Mouse (Mus musculus) cortical plate, adult 2 months (tissue): ENCODE measurements around the gene Hist1h1b. TPM values are rescaled to one million over a fixed set of nuclear protein-coding genes. Genes with fewer than 3 reads are reported as not detected.
A peak's percentile ranks its signal among the peaks of the same experiment; 100 is the strongest.
"Not testable (repeated sequence)": the region's sequence is repeated elsewhere in the genome, so short reads cannot be mapped to it uniquely, and the experiment has no call there.

Experiments
- H3K27ac ChIP-seq: fragments of 200-500 bp; 2 replicates; pipeline ENCODE4 v1.5.1; 2012; ENCODE audit warnings: low read length, control low read depth, inconsistent platforms; ENCODE audit not compliant: insufficient read depth
- H3K4me1 ChIP-seq: fragments of 200-500 bp; 2 replicates; pipeline ENCODE4 v1.6.1; 2011; ENCODE audit warnings: low read length; ENCODE audit not compliant: control insufficient read depth, insufficient read depth
- H3K4me3 ChIP-seq: fragments of 200-500 bp; 2 replicates; pipeline ENCODE4 v1.5.1; 2011; ENCODE audit warnings: mild to moderate bottlenecking, low read length, control low read depth; ENCODE audit not compliant: insufficient read depth
- CTCF ChIP-seq: fragments of 200-500 bp; IDR thresholded peaks from 2 replicates; pipeline ENCODE4 v1.5.1; 2011; ENCODE audit warnings: mild to moderate bottlenecking, control low read depth, low read length; ENCODE audit not compliant: insufficient read depth; ENCODE audit errors: extremely low read depth
- POLR2A ChIP-seq: fragments of 200-500 bp; IDR thresholded peaks from 2 replicates; pipeline ENCODE4 v1.6.1; 2011; ENCODE audit warnings: mild to moderate bottlenecking, low read length, control low read depth; ENCODE audit not compliant: insufficient read depth; ENCODE audit errors: extremely low read depth
- polyA plus RNA-seq: library from polyadenylated mRNA; depleted of rRNA; stranded (reverse); fragments of >200 nt; gene quantifications from 2 replicates; pipeline ENCODE4 v1.2.3, GENCODE M21; 2012

The Hist1h1b gene
- polyA plus RNA-seq, 1 experiment: 0.21 TPM

DNA sequence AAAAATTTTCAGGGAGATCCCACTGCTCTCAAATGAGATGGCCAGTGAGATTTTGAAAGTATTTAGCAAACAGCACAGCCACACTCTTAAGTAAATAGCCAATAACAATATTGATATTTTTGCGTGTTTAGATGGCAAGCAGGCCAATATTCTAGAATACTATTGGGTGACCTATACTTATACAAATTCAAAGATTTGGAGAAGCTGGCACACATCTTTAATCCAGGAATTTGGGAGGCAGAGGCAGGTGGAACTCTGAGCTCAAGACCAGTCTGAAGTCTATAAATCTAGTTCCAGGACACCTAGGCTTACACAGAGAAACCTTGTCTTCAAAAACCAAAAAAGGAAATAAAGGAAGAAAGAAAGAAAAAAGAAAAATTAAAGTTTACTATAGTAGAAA, 1.2 kb upstream of the Hist1h1b start:
- H3K4me3 ChIP-seq: no peak overlapping the region
- H3K27ac ChIP-seq: no peak overlapping the region
- TF ChIP-seq CTCF (no peak), POLR2A (no peak)
- H3K4me1 ChIP-seq: no peaks in the 10 kb centered on the region; the same call in 1 of the 2 replicates

DNA sequence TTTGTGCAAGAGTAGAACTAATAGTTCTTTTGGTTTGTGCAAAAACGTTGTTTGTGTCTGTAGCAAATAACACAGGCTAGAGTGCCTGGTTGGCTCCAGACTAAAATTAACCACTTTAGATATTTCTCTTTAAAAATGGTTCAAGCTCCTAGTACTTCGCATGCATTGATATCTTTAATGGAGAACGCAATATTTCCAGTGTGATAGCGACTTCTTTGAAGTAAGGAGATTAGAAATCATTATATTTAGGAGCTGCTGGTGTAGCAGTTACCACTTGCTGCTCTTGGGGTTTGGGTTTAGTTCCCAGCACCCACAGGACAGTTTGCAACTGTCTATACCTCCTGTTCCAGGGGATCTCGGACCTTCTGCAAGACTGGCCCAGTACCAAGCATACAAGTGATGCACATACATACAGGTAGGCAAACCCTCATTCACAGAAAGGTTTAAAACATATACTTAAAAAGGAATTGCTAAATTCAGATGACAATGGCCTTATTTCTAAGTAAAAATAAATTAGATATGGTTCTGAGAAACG, 663 bp upstream of the Hist1h1b start:
- TF ChIP-seq POLR2A: no peak
- TF ChIP-seq CTCF: no peak
- Histone ChIP-seq H3K4me1 (no peaks in the 10 kb centered on the region; the same call in 1 of the 2 replicates), H3K27ac (no peak overlapping the region), H3K4me3 (no peak overlapping the region; the same call in 1 of the 2 replicates)

GRCm38 (mm10) chr13:21778814-21779766, 1.3 kb downstream of the Hist1h1b start:
- H3K27ac ChIP-seq: no peak overlapping the region
- TF ChIP-seq CTCF (no peak), POLR2A (no peak)
- no peaks in the 10 kb centered on the region; the same call in 1 of the 2 replicates for H3K4me1 ChIP-seq
- H3K4me3 ChIP-seq: peak overlapping the region; percentile 38

GRCm38 (mm10) chr13:21755707-21756106, 24.7 kb downstream of the Hist1h1b start:
- Histone ChIP-seq H3K27ac (no peak overlapping the region), H3K4me1 (no peaks in the 10 kb centered on the region), H3K4me3 (no peak overlapping the region)
- TF ChIP-seq POLR2A (no peak), CTCF (no peak)

DNA sequence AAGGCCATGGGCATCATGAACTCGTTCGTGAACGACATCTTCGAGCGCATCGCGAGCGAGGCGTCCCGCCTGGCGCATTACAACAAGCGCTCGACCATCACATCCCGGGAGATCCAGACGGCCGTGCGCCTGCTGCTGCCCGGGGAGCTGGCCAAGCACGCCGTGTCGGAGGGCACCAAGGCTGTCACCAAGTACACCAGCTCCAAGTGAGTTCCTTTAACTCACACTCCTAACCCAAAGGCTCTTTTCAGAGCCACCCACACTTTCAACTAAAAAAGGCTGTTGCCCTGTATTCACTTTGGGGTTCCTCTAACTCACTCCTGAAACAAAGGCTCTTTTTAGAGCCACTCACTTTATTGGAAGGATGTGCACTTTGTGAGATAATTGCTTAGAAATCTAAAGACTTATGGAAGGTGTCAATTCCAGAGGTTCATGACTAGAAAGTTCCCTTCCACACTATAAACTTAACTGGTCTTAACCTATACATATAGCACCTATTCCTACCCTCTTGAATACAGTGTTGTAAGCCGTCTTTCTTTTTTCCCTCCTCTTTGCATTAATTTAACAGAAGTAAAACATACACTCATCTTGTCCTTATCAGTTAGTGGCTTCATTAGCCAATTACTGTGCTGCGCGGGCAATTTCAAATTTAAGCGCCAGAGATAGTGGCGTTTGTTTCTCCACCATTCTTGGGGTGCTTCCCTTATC, 26.0 kb downstream of the Hist1h1b start:
- not testable (repeated sequence) for H3K27ac ChIP-seq, H3K4me1 ChIP-seq
- peak overlapping the region; percentile 56; the same call in 1 of the 2 replicates for H3K4me3 ChIP-seq

DNA sequence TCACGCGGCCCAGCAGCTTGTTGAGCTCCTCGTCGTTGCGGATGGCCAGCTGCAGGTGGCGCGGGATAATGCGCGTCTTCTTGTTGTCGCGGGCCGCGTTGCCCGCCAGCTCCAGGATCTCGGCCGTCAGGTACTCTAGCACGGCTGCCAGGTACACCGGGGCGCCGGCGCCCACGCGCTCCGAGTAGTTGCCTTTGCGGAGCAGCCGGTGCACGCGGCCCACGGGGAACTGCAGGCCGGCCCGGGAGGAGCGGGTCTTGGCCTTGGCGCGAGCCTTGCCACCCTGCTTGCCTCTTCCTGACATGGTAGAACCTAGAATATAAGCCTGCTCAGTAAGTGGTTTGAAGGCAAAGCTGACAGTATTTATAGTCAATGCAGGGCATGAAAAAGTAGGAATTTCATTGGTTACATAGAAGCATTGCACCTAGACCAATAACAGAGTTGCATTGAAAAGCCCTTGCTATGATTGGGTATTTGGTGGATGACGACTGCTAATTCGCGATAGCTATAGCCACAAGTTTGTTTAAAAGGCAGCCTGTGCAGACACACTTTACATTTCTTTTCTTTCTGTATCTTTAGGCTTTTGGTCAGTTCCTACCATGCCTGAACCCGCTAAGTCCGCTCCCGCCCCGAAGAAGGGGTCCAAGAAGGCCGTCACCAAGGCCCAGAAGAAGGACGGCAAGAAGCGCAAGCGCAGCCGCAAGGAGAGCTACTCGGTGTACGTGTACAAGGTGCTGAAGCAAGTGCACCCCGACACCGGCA, 26.7 kb downstream of the Hist1h1b start, which contains the start of the genes Hist1h2ak and Hist1h2bn:
Gene Hist1h2ak, minus strand, starts transcription at position 304 of the 762 bp plus-strand sequence.
Gene Hist1h2bn, plus strand, starts transcription at position 600 of the 762 bp plus-strand sequence.
- Histone ChIP-seq H3K4me3 (peak within 1 kb of the TSS; percentile 56), H3K27ac (peak within 1 kb of the TSS; percentile 88)
- TF ChIP-seq POLR2A: peak; percentile 83
- not testable (repeated sequence) for H3K4me1 ChIP-seq

DNA sequence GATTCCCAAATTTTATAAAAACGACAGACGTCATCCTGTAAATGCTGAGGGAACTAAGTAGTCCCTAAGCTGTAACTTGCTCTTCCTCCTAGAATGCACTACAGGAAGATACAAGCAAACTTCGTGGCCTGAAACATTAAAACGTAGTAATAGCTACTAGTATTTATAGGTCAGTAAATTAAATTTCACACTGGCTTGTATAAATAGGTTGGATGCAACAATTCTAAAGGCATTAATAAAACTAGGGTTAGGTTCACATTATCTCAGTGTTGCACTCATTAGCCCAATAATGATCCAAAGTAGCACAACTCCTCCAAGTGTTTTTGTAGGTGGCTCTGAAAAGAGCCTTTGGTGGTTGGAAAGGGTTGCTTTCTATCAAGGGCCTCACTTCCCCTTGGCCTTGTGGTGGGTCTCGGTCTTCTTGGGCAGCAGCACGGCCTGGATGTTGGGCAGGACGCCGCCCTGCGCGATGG, 27.3 kb downstream of the Hist1h1b start:
- peaks cover 2% of the 10 kb centered on the region; the same call in 1 of the 2 replicates for H3K4me1 ChIP-seq
- H3K4me3 ChIP-seq: peak overlapping the region; percentile 56
- no peak for TF ChIP-seq CTCF
- TF ChIP-seq POLR2A: no peak
- peak overlapping the region; percentile 88 for H3K27ac ChIP-seq

GRCm38 (mm10) chr13:21752356-21752755, 28.1 kb downstream of the Hist1h1b start:
- H3K4me1 ChIP-seq: peaks cover 2% of the 10 kb centered on the region; the same call in 1 of the 2 replicates

GRCm38 (mm10) chr13:21751827-21752226, 28.6 kb downstream of the Hist1h1b start:
- H3K4me1 ChIP-seq: peaks cover 2% of the 10 kb centered on the region; the same call in 1 of the 2 replicates

More at GRCm38 (mm10) chr13:21752356-21752755, 28.1 kb downstream of the Hist1h1b start:
- Histone ChIP-seq H3K4me3 (no peak overlapping the region), H3K27ac (no peak overlapping the region)
- TF ChIP-seq CTCF (no peak), POLR2A (no peak)

More at GRCm38 (mm10) chr13:21751827-21752226, 28.6 kb downstream of the Hist1h1b start:
- H3K4me3 ChIP-seq: no peak overlapping the region
- no peak overlapping the region for H3K27ac ChIP-seq
- TF ChIP-seq POLR2A (no peak), CTCF (no peak)
